29 mouse cellular contexts compared by ENCODE assay signal in the genomic region with DNA sequence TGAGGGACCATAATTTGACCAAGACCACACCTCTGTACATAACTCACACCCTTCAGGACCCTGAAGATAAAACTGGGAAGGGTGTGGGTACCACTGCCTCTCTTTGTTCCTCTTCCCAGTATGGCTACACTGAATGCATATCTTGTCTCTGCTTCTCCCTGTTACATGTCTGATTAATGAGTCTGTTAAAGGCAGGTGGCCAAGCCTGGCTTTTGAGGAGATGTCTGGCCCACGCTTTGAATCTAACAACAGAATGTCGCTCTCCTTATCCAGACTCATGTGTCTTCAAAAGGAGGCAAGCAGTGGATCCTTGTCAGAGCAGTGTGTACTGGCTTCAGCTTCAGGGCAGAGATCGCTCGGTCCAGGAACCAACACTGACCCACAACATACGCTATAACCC. TPM values are rescaled to one million over a fixed set of nuclear protein-coding genes. Genes with fewer than 3 reads are reported as not detected.
"Had no signal": no experiment of that assay in that cellular context is flagged by ENCODE, and none has a peak within 500 bp of the region (broad histone marks: within the 10 kb centered on the region; RNA-seq: fewer than 3 reads in every experiment).

No protein-coding gene starts in this region.

- H3K27ac ChIP-seq: heart, adult 2 months; heart, embryonic 10.5 days; heart, embryonic 15.5 days; hindbrain, embryonic 12.5 days; hindbrain, embryonic 14.5 days; intestine, embryonic 15.5 days; left cerebral cortex, adult 2 months; limb, embryonic 10.5 days; limb, embryonic 12.5 days; liver, embryonic 13.5 days; liver, embryonic 15.5 days had no signal

- H3K9ac ChIP-seq: heart, embryonic 12.5 days; heart, embryonic 15.5 days; hindbrain, embryonic 12.5 days; hindbrain, embryonic 14.5 days; intestine, embryonic 15.5 days; limb, embryonic 12.5 days; liver, embryonic 13.5 days; liver, embryonic 15.5 days; liver, postnatal 0 days had no signal

- ATAC-seq: hindbrain, embryonic 16.5 days; inflammation-experienced regulatory T-cells, adult 6 months; intestine, embryonic 15.5 days; intestine, postnatal 0 days; liver, postnatal 0 days had no signal

- DNase-seq: gastrocnemius, postnatal 14 days; gastrocnemius, postnatal 36 days; heart, adult 11 months; heart, adult 2 months; heart, postnatal 14 days; heart, postnatal 36 days; kidney, adult 18-20 months; kidney, adult 8-10 months; kidney, postnatal 10 days; kidney, postnatal 25 days; kidney, postnatal 4 days; liver; liver, embryonic 13.5 days; liver, postnatal 0 days had no signal

- H3K4me2 ChIP-seq: heart, embryonic 12.5 days; heart, embryonic 15.5 days; hindbrain, embryonic 12.5 days; hindbrain, embryonic 14.5 days; intestine, embryonic 15.5 days; limb, embryonic 12.5 days; liver, embryonic 11.5 days; liver, embryonic 13.5 days; liver, embryonic 15.5 days had no signal

- H3K9me3 ChIP-seq: heart, embryonic 10.5 days; heart, embryonic 12.5 days; heart, embryonic 15.5 days; hindbrain, embryonic 12.5 days; intestine, embryonic 15.5 days; limb, embryonic 10.5 days; limb, embryonic 12.5 days; liver, embryonic 13.5 days; liver, embryonic 15.5 days had no signal

- H3K36me3 ChIP-seq: heart, embryonic 10.5 days; heart, embryonic 12.5 days; heart, embryonic 15.5 days; hindbrain, embryonic 12.5 days; intestine, embryonic 15.5 days; limb, embryonic 10.5 days; limb, embryonic 12.5 days; liver, embryonic 13.5 days; liver, embryonic 15.5 days had no signal

- H3K4me3 ChIP-seq: heart, adult 2 months; heart, embryonic 10.5 days; heart, embryonic 12.5 days; heart, embryonic 15.5 days; hindbrain, embryonic 12.5 days; intestine, embryonic 15.5 days; left cerebral cortex, adult 2 months; limb, embryonic 10.5 days; limb, embryonic 12.5 days; liver, embryonic 13.5 days; liver, embryonic 15.5 days had no signal

- H3K27me3 ChIP-seq: heart, embryonic 15.5 days; limb, embryonic 12.5 days had no signal

RNA-seq across cellular contexts. Expression of gene Atoh8, which starts 50.8 kb away (rescaled TPM):
- total RNA-seq: hematopoietic stem cell, adult 5-6 weeks had no signal
- polyA plus RNA-seq: inflammation-experienced regulatory T-cells, adult 6 months had no signal
